Mouse (Mus musculus) spleen, postnatal 36 days (tissue): ENCODE data around the gene Il31ra.
"Not testable (repeated sequence)": the region's sequence is repeated elsewhere in the genome, so short reads cannot be mapped to it uniquely, and the experiment has no call there.

ENCODE experiments used
- DNase-seq, 2 experiments: peaks; one replicate each; pipeline ENCODE4 v3.0.0; 2022; ENCODE audit warnings: low spot score in 2 of 2, mixed read lengths in 1 of 2

The Il31ra gene

DNA sequence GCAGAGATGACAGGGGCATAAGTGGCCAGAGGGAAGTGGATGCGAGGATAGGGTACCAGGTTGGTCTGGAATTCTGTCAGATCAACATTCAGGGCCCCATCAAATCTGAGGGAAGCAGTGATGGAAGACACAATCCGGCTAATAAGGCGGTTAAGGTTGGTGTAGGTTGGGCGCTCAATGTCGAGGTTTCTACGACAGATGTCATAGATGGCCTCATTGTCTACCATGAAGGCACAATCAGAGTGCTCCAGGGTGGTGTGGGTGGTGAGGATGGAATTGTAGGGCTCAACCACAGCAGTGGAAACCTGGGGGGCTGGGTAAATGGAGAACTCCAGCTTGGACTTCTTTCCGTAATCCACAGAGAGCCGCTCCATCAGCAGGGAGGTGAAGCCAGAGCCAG lies at the start of gene Il31ra:
TSS of gene Il31ra (minus strand) at position 101 of the 400 bp plus-strand sequence.
- not testable (repeated sequence) for DNase-seq

DNA sequence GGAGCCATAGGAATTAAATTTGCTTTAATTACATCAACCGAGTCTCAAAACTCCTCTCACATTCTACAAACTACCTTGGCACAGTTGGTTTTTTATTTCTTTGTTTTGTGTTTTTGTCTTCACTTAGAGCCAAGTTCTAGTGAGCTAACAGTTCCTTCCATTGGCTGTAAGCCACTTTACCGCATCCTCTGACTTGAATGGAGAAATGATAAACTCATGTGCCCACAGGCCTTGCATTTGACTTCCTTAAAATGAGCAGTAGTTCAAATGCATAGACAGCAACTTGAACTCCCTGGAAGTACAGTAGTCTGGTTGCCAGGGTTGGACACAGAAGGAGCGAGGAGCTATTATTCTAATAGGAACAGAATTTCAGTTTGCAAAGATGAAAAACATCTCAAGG lies 48.7 kb upstream of the Il31ra start:
- DNase-seq, result no peak

DNA sequence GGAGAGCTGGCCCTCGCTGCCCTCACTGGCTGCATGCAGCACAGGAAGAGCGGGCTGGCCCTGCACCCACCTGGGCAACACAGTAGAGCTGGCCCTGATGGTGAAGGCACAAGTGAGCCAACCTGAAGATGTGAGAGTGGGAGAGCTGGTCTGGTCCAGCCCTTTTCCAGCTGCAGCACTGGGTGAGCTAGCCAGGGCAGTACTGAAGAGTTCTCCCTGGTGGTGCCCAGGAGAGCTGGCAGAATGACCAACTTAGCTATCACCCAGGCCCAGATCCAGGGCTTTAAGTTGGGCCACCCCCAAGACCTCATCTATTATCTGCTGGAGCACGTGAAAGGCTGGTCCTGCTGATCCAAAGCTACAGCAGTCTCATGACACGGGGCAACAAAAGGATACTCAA lies 45.0 kb upstream of the Il31ra start:
- peak; percentile 18 to 42 for DNase-seq

DNA sequence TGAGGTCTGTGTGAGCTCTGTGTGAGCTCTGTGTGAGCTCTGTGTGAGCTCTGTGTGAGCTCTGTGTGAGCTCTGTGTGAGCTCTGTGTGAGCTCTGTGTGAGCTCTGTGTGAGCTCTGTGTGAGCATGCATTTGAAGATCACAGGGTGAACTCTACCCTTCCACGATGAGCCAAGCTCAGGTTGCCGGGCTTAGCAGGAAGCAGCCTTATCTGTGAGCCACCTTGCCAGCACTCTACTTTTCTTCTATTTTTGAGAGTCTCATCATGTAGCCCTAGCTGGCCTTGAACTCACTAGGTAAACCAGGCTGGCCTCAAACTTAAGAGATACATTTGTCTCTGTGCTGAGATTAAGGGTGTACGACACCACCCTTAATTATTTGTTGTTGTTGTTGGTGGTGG lies 42.3 kb upstream of the Il31ra start:
- DNase-seq, result no peak

DNA sequence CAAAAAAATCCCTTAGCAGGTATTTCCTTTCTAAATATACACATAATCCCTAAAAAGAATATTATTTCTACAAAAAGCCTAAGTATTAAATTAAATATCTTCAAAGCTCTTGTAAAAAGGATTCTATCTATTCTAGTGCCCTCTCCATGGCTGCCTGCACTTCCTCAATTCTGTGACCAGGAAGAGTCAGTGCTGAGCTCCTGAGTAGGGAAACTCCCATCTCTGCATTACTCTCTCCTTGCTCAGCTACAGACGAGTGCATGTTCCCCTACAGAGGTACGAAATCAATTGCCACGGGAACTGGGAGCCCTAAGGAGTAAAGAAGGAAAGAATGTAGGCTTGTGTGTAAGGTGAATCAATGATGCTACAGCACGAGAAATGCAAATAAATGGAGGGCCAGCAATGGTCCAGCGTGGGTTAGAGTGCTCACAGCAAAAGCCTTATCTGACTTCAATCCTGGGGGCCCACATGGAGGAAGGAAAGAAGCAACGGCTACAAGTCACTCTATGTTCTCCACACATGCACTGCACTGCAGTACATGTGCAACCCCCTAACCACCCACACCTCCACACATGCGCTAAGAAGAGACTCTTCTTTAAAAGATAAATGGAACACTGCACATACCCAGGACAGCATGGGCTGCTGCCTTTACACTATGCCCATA lies 41.1 kb upstream of the Il31ra start:
- no peak for DNase-seq

DNA sequence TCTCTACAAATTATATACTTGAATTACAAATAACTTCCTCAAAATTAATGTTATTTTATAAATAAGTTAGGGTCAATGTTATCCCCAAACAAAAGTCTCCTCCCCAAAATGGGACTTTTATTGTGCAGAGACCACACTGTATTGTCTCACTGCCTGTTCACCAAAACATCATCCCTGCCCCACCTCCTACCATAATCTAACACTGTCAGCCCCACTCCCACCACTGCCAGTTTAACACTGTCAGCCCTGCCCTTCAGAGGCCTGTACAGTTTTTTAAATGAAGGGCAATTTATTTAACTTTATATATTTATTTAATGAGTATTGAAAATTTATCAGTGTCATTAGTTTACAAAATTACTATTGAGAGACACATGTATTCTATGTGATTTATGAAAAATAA lies 31.4 kb upstream of the Il31ra start:
- no peak for DNase-seq

DNA sequence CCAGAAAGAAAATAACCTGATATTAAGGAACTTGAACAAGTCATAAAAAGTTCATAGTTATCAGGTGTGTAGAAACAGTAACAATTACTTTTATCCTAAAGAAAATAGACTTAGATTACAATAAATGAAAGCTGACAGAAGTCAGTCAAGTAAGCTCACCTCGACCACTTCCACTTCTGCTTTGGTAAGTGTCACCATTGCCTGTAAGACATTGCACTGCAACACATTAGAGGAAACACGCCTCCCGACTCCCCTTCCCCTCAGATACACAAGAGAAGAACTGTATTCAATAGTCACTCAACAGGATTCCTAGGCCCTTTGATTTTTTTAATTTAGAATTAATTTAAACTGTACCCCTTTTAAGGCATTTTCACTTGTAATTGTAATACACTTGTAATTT lies 30.5 kb upstream of the Il31ra start:
- peak in 1 of 2 experiments; percentile 19 for DNase-seq

DNA sequence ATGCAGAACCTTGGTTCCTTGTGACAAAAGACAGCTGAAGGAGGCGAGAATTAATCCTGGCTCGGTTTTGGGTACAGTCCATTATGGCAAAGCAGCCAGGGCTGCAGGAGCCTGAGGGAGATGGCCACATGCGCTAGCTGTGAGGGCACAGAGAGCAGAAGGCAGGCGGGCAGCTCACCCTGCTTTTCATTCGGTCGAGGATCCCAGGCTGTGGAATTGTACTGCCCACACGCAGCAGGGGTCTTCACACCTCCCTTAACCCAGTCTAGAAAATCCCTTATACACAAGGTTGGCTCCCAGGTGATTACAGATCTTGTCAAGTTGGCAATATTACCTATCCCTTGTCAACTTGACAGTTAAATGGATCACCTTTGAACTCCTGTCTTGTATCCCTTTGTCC lies 29.5 kb upstream of the Il31ra start:
- DNase-seq, result no peak

DNA sequence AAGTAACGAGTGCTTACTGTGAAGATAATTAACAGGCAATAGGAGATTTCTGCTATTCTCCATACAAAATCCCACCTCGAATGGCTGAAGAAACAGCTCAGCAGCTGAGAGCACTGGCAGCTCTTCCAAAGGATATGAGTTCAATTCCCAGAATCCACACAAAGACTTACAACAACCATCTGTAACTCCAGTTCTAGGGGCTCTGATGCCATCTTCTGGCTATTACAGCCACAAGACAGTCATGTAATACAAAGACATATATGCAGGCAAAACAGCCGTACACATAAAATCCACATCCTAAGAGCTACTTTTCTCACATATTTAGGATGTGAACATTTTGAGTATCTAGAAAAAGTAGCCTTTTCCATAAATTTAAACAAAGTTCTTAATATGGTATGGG lies 27.4 kb upstream of the Il31ra start:
- DNase-seq, result no peak

DNA sequence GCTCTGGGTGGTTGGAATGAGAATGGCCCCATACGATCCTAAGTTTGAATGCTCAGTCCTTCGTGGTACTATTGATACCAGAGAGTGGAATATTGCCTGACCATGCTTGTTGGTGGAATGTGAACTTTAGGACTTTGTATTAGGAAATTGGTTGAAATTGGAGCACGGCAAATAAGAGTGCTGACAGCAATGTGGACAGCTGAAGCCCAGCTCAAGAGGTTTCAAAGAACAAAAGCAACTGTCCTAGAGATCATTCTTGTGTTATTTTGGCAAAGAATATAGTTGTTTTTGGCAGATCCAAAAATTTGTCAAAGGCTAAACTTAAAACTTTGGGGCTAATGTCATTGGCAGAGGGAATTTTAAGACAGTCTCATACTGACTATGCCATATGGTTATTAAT lies 14.4 kb upstream of the Il31ra start:
- DNase-seq, result no peak

DNA sequence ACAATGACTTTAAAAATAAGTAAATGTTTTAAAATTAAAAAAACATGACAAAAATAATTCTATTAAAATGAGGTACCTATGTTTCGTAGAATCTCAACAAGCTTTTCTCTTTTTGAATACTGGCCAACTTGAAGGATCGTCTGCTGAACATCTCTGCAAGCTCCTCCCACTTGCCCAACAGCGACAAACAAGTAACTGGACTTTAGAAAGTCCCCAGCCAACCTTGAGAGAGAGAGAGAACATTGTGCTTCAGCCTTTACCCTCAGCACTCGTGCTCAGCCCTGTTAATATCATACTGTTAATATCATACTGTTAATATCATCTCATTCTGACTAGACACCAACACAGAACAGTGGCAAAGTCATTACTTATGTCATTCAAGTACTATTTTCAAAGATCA lies 10.3 kb upstream of the Il31ra start:
- no peak for DNase-seq

DNA sequence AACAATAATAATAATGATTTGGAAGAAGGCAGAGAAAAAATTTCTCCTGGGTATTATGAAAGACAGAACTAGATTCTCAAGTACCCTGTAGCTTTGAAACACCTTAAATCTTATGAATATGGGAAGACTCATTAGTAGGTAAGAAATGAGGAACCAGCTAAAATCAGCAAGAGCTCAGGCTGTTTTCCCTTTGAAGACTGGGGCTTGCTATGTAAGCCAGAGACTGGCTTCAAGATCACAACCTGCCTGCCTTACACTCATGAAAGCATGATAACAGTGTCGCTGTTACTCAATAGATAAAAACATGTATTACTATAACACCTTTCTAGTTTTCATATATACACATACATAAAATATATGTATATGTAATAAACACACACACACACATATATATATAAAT lies 9.7 kb upstream of the Il31ra start:
- no peak for DNase-seq

DNA sequence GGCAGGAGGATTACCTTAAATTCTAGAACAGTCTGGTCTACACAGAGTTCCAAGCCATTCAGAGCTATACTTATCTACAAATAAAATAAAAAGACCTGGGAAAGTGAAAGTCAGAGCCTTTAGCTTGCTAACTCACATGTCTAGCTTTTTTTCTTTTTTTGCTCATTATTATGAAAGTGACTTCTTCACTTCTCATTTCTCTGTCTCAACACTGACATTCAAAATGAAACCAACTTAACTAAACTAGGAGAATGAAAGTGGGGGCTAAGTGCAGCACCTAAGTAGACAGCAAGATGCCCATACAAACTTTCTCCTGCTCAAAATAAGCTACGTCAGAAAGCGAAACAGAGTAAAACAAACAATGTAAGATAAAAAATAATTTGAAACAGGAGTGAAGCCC lies 8.4 kb upstream of the Il31ra start:
- DNase-seq, result no peak

DNA sequence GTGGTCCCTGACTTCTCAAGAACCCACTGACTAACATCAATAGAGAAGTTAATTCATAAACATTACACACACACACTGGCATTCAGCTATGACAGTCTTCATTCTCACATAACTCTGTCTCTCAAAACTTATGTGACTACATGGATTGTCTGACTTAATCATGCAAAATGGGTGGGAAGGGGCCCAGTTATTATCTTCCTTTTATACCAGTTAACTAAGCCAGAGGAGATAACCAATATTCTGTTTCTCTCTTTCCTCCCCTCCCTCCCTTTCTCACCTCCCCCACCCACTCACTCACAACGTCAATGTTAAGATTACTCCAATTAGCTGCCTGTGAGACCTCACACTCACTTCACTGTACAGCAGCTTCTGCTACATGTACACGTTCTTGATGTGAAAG lies 3.9 kb downstream of the Il31ra start:
- no peak for DNase-seq

DNA sequence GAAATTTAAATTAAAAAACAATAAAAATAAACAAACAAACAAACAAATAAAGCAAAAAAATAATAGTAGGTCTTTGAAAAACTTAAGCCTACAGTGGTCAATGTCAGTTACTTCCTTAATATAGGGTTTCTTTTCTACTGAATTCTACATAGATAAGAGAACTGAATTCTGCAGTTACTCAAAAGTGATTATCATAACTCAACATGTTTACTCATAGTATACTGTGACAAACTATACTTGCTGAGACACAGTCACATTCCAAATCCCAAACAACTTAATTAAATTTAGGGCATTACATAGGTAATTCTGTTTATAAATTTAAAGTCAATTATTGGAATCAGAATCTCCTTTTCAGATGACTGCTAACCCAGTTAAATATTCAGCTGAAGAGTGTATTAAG lies 4.5 kb downstream of the Il31ra start:
- no peak for DNase-seq

DNA sequence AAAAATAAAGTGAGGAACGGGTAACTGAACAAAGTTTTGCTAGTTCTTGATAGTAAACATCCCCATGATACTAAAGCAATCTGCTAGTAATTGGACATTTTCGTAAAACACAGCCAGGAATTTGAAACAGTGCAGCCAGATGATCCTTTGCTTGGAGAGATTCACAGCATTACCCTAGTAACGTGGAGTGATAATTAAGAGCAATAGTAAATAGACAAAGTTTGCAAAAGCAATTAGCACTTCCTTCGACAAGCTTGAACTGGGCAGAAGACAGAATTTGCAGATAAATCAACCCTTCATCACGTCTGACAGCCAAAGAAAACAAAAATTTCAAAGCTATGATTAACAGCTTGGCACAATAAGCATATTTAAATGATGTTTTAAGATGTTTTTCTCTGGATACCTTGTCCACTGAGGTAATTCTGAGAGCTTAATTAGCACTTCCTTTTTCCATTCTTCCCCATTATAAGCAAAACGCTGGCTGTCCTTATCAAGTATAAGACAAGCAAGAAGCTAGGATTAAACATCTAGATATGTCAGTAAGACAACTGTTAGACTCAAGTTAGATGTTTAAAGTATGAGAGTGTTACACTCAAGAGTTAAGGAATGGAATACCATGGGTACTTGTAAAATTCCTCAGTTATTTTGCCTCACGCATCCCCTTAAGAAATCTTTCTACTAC lies 9.5 kb downstream of the Il31ra start:
- no peak for DNase-seq

DNA sequence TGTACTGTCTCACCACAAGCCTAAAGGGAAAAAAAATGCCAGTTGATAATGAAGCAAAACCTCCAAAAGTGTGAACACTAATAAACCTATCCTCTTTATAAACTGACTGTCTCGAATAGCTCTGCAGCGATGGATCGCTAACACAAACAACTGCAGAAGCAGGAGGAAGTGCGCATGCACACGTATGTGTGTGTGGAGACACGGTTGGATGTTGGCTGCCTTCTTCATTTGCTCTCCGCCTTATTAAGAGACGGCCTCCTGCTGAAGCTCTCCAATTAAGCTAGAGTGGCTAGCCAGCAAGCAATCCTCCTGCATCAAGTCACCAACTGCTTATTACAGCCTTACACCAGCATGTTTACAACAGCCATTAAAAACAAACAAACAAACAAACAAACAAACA lies 11.9 kb downstream of the Il31ra start:
- DNase-seq, result no peak

DNA sequence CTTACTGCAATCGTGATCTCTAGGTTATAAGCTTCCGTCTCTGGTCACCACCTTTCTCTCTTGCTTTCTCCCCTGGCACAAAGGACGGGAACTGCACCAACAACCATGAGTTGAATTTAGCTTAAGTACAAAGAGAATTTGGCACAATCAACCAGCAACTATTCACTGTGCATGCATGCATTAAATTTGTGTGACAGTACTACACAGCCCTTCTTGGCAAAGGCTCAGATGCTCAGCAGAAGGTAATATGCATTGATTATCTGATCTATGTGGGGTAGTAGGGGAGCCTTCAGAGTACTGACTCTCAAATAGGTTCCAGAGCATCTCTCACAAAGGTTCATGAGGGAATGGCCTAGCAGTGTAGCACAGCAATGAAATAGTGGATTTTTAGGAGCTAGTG lies 12.4 kb downstream of the Il31ra start:
- no peak for DNase-seq

DNA sequence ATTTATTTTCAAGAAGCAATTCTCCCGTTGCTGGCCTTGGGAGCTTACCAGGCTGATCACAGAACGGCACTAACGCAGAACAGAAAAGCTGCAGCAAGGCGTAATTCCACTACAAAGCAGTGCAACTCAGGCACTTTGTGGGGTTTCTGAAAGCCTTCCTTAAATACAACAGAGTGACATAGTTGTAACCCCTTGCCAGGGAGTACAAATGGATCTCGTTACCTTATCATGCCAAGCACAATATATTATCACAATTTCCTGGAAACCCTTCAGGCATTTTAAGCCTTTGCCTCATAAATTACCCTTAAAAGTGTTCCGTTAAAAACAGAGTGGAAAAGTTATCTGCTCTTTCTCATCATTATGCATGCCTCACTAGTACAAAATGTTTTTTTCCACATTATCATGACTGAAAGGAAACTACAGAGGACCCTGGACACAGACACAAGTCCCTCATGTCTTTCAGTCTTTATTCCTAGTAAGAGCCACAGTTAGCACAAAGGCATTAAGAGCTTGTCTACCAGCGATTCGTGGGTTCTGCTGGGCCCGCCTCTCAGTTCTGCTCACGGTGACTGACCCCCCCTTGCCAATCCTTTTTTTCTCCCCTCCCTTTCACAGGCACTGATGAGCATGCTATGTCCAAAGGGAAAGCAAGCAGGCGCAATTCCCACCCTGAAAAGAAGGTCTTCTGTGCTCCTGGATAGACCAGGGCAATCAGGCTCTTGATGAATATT lies 13.4 kb downstream of the Il31ra start:
- DNase-seq, result no peak

DNA sequence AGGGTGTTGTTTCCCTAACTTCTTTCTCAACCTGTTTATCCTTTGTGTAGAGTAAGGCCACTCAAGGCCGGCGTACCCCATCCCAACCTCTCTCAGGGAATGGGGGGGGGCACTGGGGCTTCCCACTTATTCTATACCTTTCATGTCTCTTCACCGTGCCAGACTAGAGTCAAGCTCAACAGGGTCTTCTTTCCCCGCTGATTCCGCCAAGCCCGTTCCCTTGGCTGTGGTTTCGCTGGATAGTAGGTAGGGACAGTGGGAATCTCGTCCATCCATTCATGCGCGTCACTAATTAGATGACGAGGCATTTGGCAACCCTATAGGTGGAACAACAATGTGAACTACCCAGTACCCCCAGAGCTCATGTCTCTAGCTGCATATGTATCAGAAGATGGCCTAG lies 16.1 kb downstream of the Il31ra start:
- peak; percentile 96 to 99 for DNase-seq

DNA sequence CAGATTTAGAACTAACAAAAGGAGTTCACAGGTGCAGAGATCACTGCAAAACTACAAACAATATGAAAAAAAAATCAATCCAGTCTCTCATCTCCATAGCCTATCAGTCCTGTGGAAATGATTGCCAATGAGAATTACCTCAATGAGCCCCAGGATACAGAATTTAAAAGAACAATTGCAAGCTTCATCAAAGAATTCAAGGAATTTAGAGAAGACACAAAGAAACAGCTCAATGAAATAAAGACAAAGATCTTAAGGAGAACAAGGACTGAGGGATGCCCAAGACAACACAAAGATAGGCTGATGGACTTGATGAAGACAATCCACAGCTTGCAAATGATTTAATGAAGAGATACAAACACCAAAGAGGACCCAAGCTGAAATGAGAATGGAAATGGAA lies 20.4 kb downstream of the Il31ra start:
- no peak for DNase-seq

DNA sequence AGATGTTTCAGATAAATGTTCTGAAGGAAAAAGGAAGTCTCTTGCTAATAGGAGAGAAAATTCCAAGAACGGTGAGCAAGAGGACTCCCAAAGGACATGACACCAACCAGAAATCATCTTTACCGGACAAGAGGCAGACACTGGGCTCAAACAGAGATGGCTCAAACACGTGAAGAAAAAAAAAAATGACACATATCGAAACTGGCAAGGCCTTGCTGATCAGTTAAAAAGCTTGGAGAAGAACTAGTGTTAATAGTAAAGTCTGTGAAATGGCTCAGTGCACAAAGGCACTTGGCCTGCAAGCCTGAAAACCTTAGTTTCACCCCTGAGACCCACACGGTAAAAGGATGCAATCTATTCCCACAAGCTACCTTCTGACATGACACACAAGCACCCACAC lies 23.4 kb downstream of the Il31ra start:
- DNase-seq, result no peak

DNA sequence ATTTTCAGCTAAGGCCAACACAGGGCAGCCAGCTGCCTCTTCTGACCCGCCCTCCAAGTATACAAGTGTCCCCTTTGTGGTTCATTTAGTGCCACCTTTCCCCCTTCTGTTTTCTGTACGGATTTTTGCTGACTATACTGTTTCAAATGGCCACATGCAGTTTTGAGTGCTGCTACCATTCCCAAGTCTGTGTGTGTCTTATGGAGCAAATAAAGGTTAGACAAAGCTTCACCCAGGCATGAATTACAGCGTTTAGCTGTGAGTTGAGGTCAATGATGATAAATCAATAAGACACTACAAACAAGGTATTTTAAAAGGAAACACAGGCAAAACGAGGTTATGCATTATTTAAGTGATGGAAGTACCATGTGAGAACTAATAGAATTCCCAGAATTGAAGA lies 24.6 kb downstream of the Il31ra start:
- no peak for DNase-seq
